Mouse (Mus musculus) MN1 (cell line): ENCODE measurements around the gene Tiam2.
A peak's percentile ranks its signal among the peaks of the same experiment; 100 is the strongest.

Experiments
- DNase-seq: peaks from one replicate; pipeline ENCODE4 v3.0.0-alpha.2; 2016; ENCODE audit warnings: low spot score

Tiam2 gene

GRCm38 (mm10) chr17:3452571-3453311 lies 126.4 kb downstream of the Tiam2 start:
- no peak for DNase-seq

- DNase-seq = no peak
Observed at GRCm38 (mm10) chr17:3453946-3454345, 127.6 kb downstream of the Tiam2 start.

- no peak for DNase-seq
Observed at GRCm38 (mm10) chr17:3454850-3455249, 128.5 kb downstream of the Tiam2 start.

GRCm38 (mm10) chr17:3457914-3458681 lies 131.7 kb downstream of the Tiam2 start:
- DNase-seq = no peak

GRCm38 (mm10) chr17:3465861-3466260 lies 139.5 kb downstream of the Tiam2 start:
- no peak for DNase-seq

GRCm38 (mm10) chr17:3466681-3467080 lies 140.3 kb downstream of the Tiam2 start:
- no peak for DNase-seq

GRCm38 (mm10) chr17:3467636-3468324 lies 141.4 kb downstream of the Tiam2 start:
- DNase-seq = no peak

- no peak for DNase-seq
Observed at GRCm38 (mm10) chr17:3472018-3472417, 145.6 kb downstream of the Tiam2 start.

GRCm38 (mm10) chr17:3476546-3476945 lies 150.2 kb downstream of the Tiam2 start:
- no peak for DNase-seq

GRCm38 (mm10) chr17:3481576-3482575 lies 155.5 kb downstream of the Tiam2 start:
- DNase-seq = no peak

- DNase-seq = no peak
Observed at GRCm38 (mm10) chr17:3483091-3483490, 156.7 kb downstream of the Tiam2 start.

GRCm38 (mm10) chr17:3485851-3486250 lies 159.5 kb downstream of the Tiam2 start:
- DNase-seq = no peak

GRCm38 (mm10) chr17:3487211-3487610 lies 160.8 kb downstream of the Tiam2 start:
- DNase-seq = no peak

GRCm38 (mm10) chr17:3487721-3488601 lies 161.6 kb downstream of the Tiam2 start:
- DNase-seq = no peak

GRCm38 (mm10) chr17:3490216-3490895 lies 164.0 kb downstream of the Tiam2 start:
- no peak for DNase-seq

GRCm38 (mm10) chr17:3491065-3491464 lies 164.7 kb downstream of the Tiam2 start:
- DNase-seq = no peak

GRCm38 (mm10) chr17:3491667-3492066 lies 165.3 kb downstream of the Tiam2 start:
- DNase-seq = no peak

GRCm38 (mm10) chr17:3495576-3495975 lies 169.2 kb downstream of the Tiam2 start:
- no peak for DNase-seq

- no peak for DNase-seq
Observed at GRCm38 (mm10) chr17:3496080-3496479, 169.7 kb downstream of the Tiam2 start.

- peak; percentile 48 for DNase-seq
Observed at GRCm38 (mm10) chr17:3498086-3498485, 171.7 kb downstream of the Tiam2 start.
